Mouse (Mus musculus) neural tube, embryonic 15.5 days (tissue): ENCODE measurements around the gene Pcdh9. TPM values are rescaled to one million over a fixed set of nuclear protein-coding genes. Genes with fewer than 3 reads are reported as not detected.

Source experiments
- ATAC-seq: fragments of 200-750 bp; cut with Nextera tagmentation; 2 replicates; pipeline ENCODE4 v1.8.0; 2017; ENCODE audit warnings: mild to moderate bottlenecking, moderate TSS enrichment, moderate library complexity; ENCODE audit not compliant: low FRiP score
- H3K27ac ChIP-seq: fragments of 300-500 bp; sonication (generic); replicated peaks from 2 replicates; pipeline ENCODE4 v1.5.1; 2015; ENCODE audit warnings: mild to moderate bottlenecking, inconsistent platforms
- H3K27me3 ChIP-seq: fragments of 300-500 bp; sonication (generic); replicated peaks from 2 replicates; pipeline ENCODE4 v1.6.1; 2015; ENCODE audit warnings: inconsistent platforms
- H3K36me3 ChIP-seq: fragments of 300-500 bp; sonication (generic); 2 replicates; pipeline ENCODE4 v1.6.1; 2015; ENCODE audit warnings: inconsistent platforms
- H3K4me1 ChIP-seq: fragments of 300-500 bp; sonication (generic); 2 replicates; pipeline ENCODE4 v1.6.1; 2015; ENCODE audit warnings: inconsistent platforms
- H3K4me2 ChIP-seq: fragments of 300-500 bp; sonication (generic); 2 replicates; pipeline ENCODE4 v1.6.1; 2015; ENCODE audit warnings: inconsistent platforms, mild to moderate bottlenecking, moderate library complexity
- H3K4me3 ChIP-seq: fragments of 300-500 bp; sonication (generic); replicated peaks from 2 replicates; pipeline ENCODE4 v1.5.1; 2015; ENCODE audit warnings: mild to moderate bottlenecking, inconsistent platforms
- H3K9ac ChIP-seq: fragments of 300-500 bp; sonication (generic); replicated peaks from 2 replicates; pipeline ENCODE4 v1.6.1; 2015; ENCODE audit warnings: mild to moderate bottlenecking, inconsistent platforms
- H3K9me3 ChIP-seq: fragments of 300-500 bp; sonication (generic); replicated peaks from 2 replicates; pipeline ENCODE4 v1.6.1; 2016; ENCODE audit warnings: inconsistent platforms
- WGBS: fragments of 180-500 bp; shearing (Covaris S2); methylation state at CpG from one replicate; pipeline ENCODE4 v1.1.7; 2015; ENCODE audit warnings: mixed read lengths; 5-methylcytosine and 5-hydroxymethylcytosine counted together
- polyA plus RNA-seq: library from polyadenylated mRNA; unstranded; fragments of >200 nt; fragmentation: Nextera tagmentation; extraction: Ambion mirVana; gene quantifications from 2 replicates; pipeline ENCODE4 v1.2.1, GENCODE M21; 2015

The Pcdh9 gene
- polyA plus RNA-seq, result 151 and 192 TPM in 2 replicates

- peak within 1 kb of the TSS; percentile 93 for H3K27ac ChIP-seq
- peak within 1 kb of the TSS; percentile 78 for H3K4me2 ChIP-seq
- ATAC-seq, result peak; percentile 97
- H3K4me3 ChIP-seq, result peak within 1 kb of the TSS; percentile 69
- peaks cover 4% of the 10 kb centered on the region; the same call in 1 of the 2 replicates for H3K36me3 ChIP-seq
- no peaks in the 10 kb centered on the region for H3K27me3 ChIP-seq
- H3K4me1 ChIP-seq, result peaks cover 30% of the 10 kb centered on the region
- H3K9ac ChIP-seq, result peak within 1 kb of the TSS; percentile 70
- no peaks in the 10 kb centered on the region for H3K9me3 ChIP-seq
- under 1% methylated on average over 50 of the region's 50 CpGs for WGBS
These were observed at the start of gene Pcdh9 for GRCm38 (mm10) chr14:93890519-93891370. TSS of gene Pcdh9 (minus strand) at chr14:93890679.

- Histone ChIP-seq H3K9me3 (no peaks in the 10 kb centered on the region), H3K27me3 (no peaks in the 10 kb centered on the region), H3K9ac (no peak overlapping the region), H3K4me1 (no peaks in the 10 kb centered on the region), H3K27ac (no peak overlapping the region), H3K36me3 (no peaks in the 10 kb centered on the region), H3K4me2 (no peak overlapping the region), H3K4me3 (no peak overlapping the region)
- 86% methylated on average over 1 of the region's 1 CpGs for WGBS
- ATAC-seq, result no peak
These were observed 16.4 kb upstream of the Pcdh9 start for GRCm38 (mm10) chr14:93906928-93907327.

- Histone ChIP-seq H3K36me3 (no peaks in the 10 kb centered on the region), H3K4me2 (no peak overlapping the region), H3K9ac (no peak overlapping the region), H3K27me3 (no peaks in the 10 kb centered on the region), H3K4me1 (no peaks in the 10 kb centered on the region), H3K27ac (no peak overlapping the region), H3K9me3 (no peaks in the 10 kb centered on the region), H3K4me3 (no peak overlapping the region)
- ATAC-seq, result no peak
These were observed 8.1 kb upstream of the Pcdh9 start for GRCm38 (mm10) chr14:93898533-93898932.

- Histone ChIP-seq H3K4me2 (no peak overlapping the region), H3K27ac (no peak overlapping the region), H3K9me3 (no peaks in the 10 kb centered on the region), H3K4me3 (no peak overlapping the region), H3K4me1 (peaks cover 6% of the 10 kb centered on the region), H3K27me3 (no peaks in the 10 kb centered on the region), H3K36me3 (no peaks in the 10 kb centered on the region), H3K9ac (no peak overlapping the region)
- no peak for ATAC-seq
- WGBS, result 93% methylated on average over 3 of the region's 3 CpGs
These were observed 4.7 kb upstream of the Pcdh9 start for GRCm38 (mm10) chr14:93895131-93895530.

GRCm38 (mm10) chr14:93891371-93891746 is 880 bp upstream of the Pcdh9 start:
- Histone ChIP-seq H3K9me3 (no peaks in the 10 kb centered on the region), H3K4me1 (peaks cover 23% of the 10 kb centered on the region), H3K27ac (peak overlapping the region; percentile 93), H3K4me2 (peak overlapping the region; percentile 78), H3K27me3 (no peaks in the 10 kb centered on the region), H3K36me3 (no peaks in the 10 kb centered on the region; the same call in 1 of the 2 replicates), H3K9ac (peak overlapping the region; percentile 70), H3K4me3 (peak overlapping the region; percentile 69)
- ATAC-seq, result peak; percentile 23
- WGBS, result under 1% methylated on average over 13 of the region's 13 CpGs

- peak; percentile 46 for ATAC-seq
- peaks cover 4% of the 10 kb centered on the region; the same call in 1 of the 2 replicates for H3K36me3 ChIP-seq
- no peaks in the 10 kb centered on the region for H3K27me3 ChIP-seq
- H3K9ac ChIP-seq, result peak overlapping the region; percentile 70
- H3K4me2 ChIP-seq, result peak overlapping the region; percentile 78
- H3K4me3 ChIP-seq, result peak overlapping the region; percentile 69
- H3K9me3 ChIP-seq, result no peaks in the 10 kb centered on the region
- under 1% methylated on average over 20 of the region's 20 CpGs for WGBS
- peaks cover 36% of the 10 kb centered on the region for H3K4me1 ChIP-seq
- H3K27ac ChIP-seq, result peak overlapping the region; percentile 93
These were observed 500 bp downstream of the Pcdh9 start for GRCm38 (mm10) chr14:93889839-93890518.

GRCm38 (mm10) chr14:93889231-93889630 is 1.2 kb downstream of the Pcdh9 start:
- no peaks in the 10 kb centered on the region for H3K27me3 ChIP-seq
- H3K9me3 ChIP-seq, result no peaks in the 10 kb centered on the region
- H3K9ac ChIP-seq, result peak overlapping the region; percentile 70
- peaks cover 39% of the 10 kb centered on the region for H3K4me1 ChIP-seq
- peak overlapping the region; percentile 78 for H3K4me2 ChIP-seq
- 13% methylated on average over 6 of the region's 6 CpGs for WGBS
- peak overlapping the region; percentile 93 for H3K27ac ChIP-seq
- H3K4me3 ChIP-seq, result peak overlapping the region; percentile 69
- H3K36me3 ChIP-seq, result peaks cover 4% of the 10 kb centered on the region; the same call in 1 of the 2 replicates
- no peak for ATAC-seq

GRCm38 (mm10) chr14:93888346-93888745 is 2.1 kb downstream of the Pcdh9 start:
- peak overlapping the region; percentile 78 for H3K4me2 ChIP-seq
- H3K9ac ChIP-seq, result peak overlapping the region; percentile 70
- H3K27me3 ChIP-seq, result no peaks in the 10 kb centered on the region
- peaks cover 4% of the 10 kb centered on the region; the same call in 1 of the 2 replicates for H3K36me3 ChIP-seq
- no peak for ATAC-seq
- H3K9me3 ChIP-seq, result no peaks in the 10 kb centered on the region
- H3K4me3 ChIP-seq, result peak overlapping the region; percentile 69
- peaks cover 39% of the 10 kb centered on the region for H3K4me1 ChIP-seq
- no peak overlapping the region for H3K27ac ChIP-seq
- WGBS, result 61% methylated on average over 5 of the region's 5 CpGs

- H3K4me3 ChIP-seq, result peak overlapping the region; percentile 69
- H3K9ac ChIP-seq, result peak overlapping the region; percentile 70; the same call in 1 of the 2 replicates
- no peaks in the 10 kb centered on the region for H3K9me3 ChIP-seq
- 59% methylated on average over 7 of the region's 7 CpGs for WGBS
- no peak overlapping the region for H3K27ac ChIP-seq
- no peak for ATAC-seq
- no peaks in the 10 kb centered on the region for H3K27me3 ChIP-seq
- peak overlapping the region; percentile 78 for H3K4me2 ChIP-seq
- H3K36me3 ChIP-seq, result peaks cover 4% of the 10 kb centered on the region; the same call in 1 of the 2 replicates
- peaks cover 39% of the 10 kb centered on the region for H3K4me1 ChIP-seq
These were observed 3.4 kb downstream of the Pcdh9 start for GRCm38 (mm10) chr14:93887066-93887465.

GRCm38 (mm10) chr14:93885551-93886084 is 4.9 kb downstream of the Pcdh9 start:
- Histone ChIP-seq H3K4me1 (peaks cover 37% of the 10 kb centered on the region), H3K9ac (no peak overlapping the region), H3K27me3 (no peaks in the 10 kb centered on the region), H3K9me3 (no peaks in the 10 kb centered on the region), H3K4me3 (peak overlapping the region; percentile 69), H3K27ac (no peak overlapping the region), H3K36me3 (peaks cover 4% of the 10 kb centered on the region; the same call in 1 of the 2 replicates), H3K4me2 (peak overlapping the region; percentile 78)
- no peak for ATAC-seq
- 80% methylated on average over 11 of the region's 11 CpGs for WGBS

GRCm38 (mm10) chr14:93884467-93884866 is 6.0 kb downstream of the Pcdh9 start:
- no peaks in the 10 kb centered on the region for H3K9me3 ChIP-seq
- H3K27ac ChIP-seq, result no peak overlapping the region
- peaks cover 4% of the 10 kb centered on the region; the same call in 1 of the 2 replicates for H3K36me3 ChIP-seq
- H3K4me3 ChIP-seq, result peak overlapping the region; percentile 34
- WGBS, result 3% methylated on average over 2 of the region's 2 CpGs
- no peaks in the 10 kb centered on the region for H3K27me3 ChIP-seq
- peaks cover 37% of the 10 kb centered on the region for H3K4me1 ChIP-seq
- peak overlapping the region; percentile 50 for H3K4me2 ChIP-seq
- H3K9ac ChIP-seq, result no peak overlapping the region
- ATAC-seq, result peak; percentile 72; the same call in 1 of the 2 replicates
